Mouse (Mus musculus): ENCODE results near the gene Fam13a. TPM values are rescaled to one million over a fixed set of nuclear protein-coding genes. Genes with fewer than 3 reads are reported as not detected.
A peak's percentile ranks its signal among the peaks of the same experiment; 100 is the strongest.

Gene Fam13a
- polyA plus RNA-seq, 1 experiment from 2014 or later: 2.4 TPM

- Histone ChIP-seq H3K4me3 (replicated peaks) (no peak overlapping the region), H3K4me1 (replicated peaks) (peaks cover 10% of the 10 kb centered on the region), H3K9me3 (replicated peaks) (no peaks in the 10 kb centered on the region), H3K27me3 (no peaks in the 10 kb centered on the region), H3K4me2 (no peak overlapping the region), H3K36me3 (replicated peaks) (no peaks in the 10 kb centered on the region), H3K27ac (replicated peaks) (no peak overlapping the region), H3K9ac (no peak overlapping the region)
- no peak for ATAC-seq (ENCODE audit: insufficient read depth)
- 34% methylated on average over 2 of the region's 2 CpGs for WGBS (ENCODE audit: insufficient replicate concordance)
Observed at GRCm38 (mm10) chr6:59028871-59029270, 4.5 kb upstream of the Fam13a start.

- WGBS (ENCODE audit: insufficient replicate concordance): 32% methylated on average over 3 of the region's 3 CpGs
- Histone ChIP-seq H3K27me3 (no peaks in the 10 kb centered on the region), H3K4me3 (replicated peaks) (no peak overlapping the region), H3K4me2 (peak overlapping the region; percentile 51), H3K9me3 (replicated peaks) (no peaks in the 10 kb centered on the region), H3K4me1 (replicated peaks) (peaks cover 11% of the 10 kb centered on the region), H3K27ac (replicated peaks) (no peak overlapping the region), H3K9ac (no peak overlapping the region), H3K36me3 (replicated peaks) (no peaks in the 10 kb centered on the region)
- ATAC-seq (ENCODE audit: insufficient read depth): no peak
Observed at GRCm38 (mm10) chr6:59024806-59025205, 457 bp upstream of the Fam13a start.

GRCm38 (mm10) chr6:59023455-59024163 is 740 bp downstream of the Fam13a start:
- Histone ChIP-seq H3K36me3 (replicated peaks) (no peaks in the 10 kb centered on the region), H3K27ac (replicated peaks) (no peak overlapping the region), H3K9ac (no peak overlapping the region), H3K27me3 (no peaks in the 10 kb centered on the region), H3K9me3 (replicated peaks) (no peaks in the 10 kb centered on the region), H3K4me2 (peak overlapping the region; percentile 51), H3K4me3 (replicated peaks) (peak overlapping the region; percentile 53), H3K4me1 (replicated peaks) (peaks cover 11% of the 10 kb centered on the region)
- no peak for ATAC-seq (ENCODE audit: insufficient read depth)
- WGBS (ENCODE audit: insufficient replicate concordance): 34% methylated on average over 6 of the region's 6 CpGs

- no peak overlapping the region for H3K4me2 ChIP-seq
- no peaks in the 10 kb centered on the region for H3K36me3 ChIP-seq (replicated peaks)
- H3K4me1 ChIP-seq (replicated peaks): peaks cover 11% of the 10 kb centered on the region
- H3K27ac ChIP-seq (replicated peaks): no peak overlapping the region
- no peaks in the 10 kb centered on the region for H3K9me3 ChIP-seq (replicated peaks)
- no peak for ATAC-seq (ENCODE audit: insufficient read depth)
- H3K27me3 ChIP-seq: no peaks in the 10 kb centered on the region
- H3K4me3 ChIP-seq (replicated peaks): no peak overlapping the region
- WGBS (ENCODE audit: insufficient replicate concordance): 63% methylated on average over 2 of the region's 2 CpGs
- H3K9ac ChIP-seq: no peak overlapping the region
Observed at GRCm38 (mm10) chr6:59022621-59023020, 1.7 kb downstream of the Fam13a start.

GRCm38 (mm10) chr6:59020346-59020745 is 4.0 kb downstream of the Fam13a start:
- no peaks in the 10 kb centered on the region for H3K27me3 ChIP-seq
- H3K9ac ChIP-seq: no peak overlapping the region
- peaks cover 11% of the 10 kb centered on the region for H3K4me1 ChIP-seq (replicated peaks)
- H3K4me3 ChIP-seq (replicated peaks): no peak overlapping the region
- H3K36me3 ChIP-seq (replicated peaks): no peaks in the 10 kb centered on the region
- H3K9me3 ChIP-seq (replicated peaks): no peaks in the 10 kb centered on the region
- ATAC-seq (ENCODE audit: insufficient read depth): no peak
- H3K4me2 ChIP-seq: no peak overlapping the region
- 51% methylated on average over 2 of the region's 2 CpGs for WGBS (ENCODE audit: insufficient replicate concordance)
- no peak overlapping the region for H3K27ac ChIP-seq (replicated peaks)

GRCm38 (mm10) chr6:59019847-59020246 is 4.5 kb downstream of the Fam13a start:
- no peaks in the 10 kb centered on the region for H3K9me3 ChIP-seq (replicated peaks)
- no peaks in the 10 kb centered on the region for H3K36me3 ChIP-seq (replicated peaks)
- no peak overlapping the region for H3K9ac ChIP-seq
- ATAC-seq (ENCODE audit: insufficient read depth): no peak
- no peak overlapping the region for H3K27ac ChIP-seq (replicated peaks)
- no peaks in the 10 kb centered on the region for H3K27me3 ChIP-seq
- peaks cover 11% of the 10 kb centered on the region for H3K4me1 ChIP-seq (replicated peaks)
- no peak overlapping the region for H3K4me2 ChIP-seq
- WGBS (ENCODE audit: insufficient replicate concordance): 39% methylated on average over 1 of the region's 1 CpGs
- H3K4me3 ChIP-seq (replicated peaks): no peak overlapping the region

- Histone ChIP-seq H3K9ac (no peak overlapping the region), H3K4me1 (replicated peaks) (no peaks in the 10 kb centered on the region), H3K9me3 (replicated peaks) (no peaks in the 10 kb centered on the region), H3K27me3 (no peaks in the 10 kb centered on the region), H3K27ac (replicated peaks) (no peak overlapping the region), H3K36me3 (replicated peaks) (no peaks in the 10 kb centered on the region), H3K4me3 (replicated peaks) (no peak overlapping the region), H3K4me2 (no peak overlapping the region)
- WGBS (ENCODE audit: insufficient replicate concordance): 53% methylated on average over 1 of the region's 1 CpGs
- ATAC-seq (ENCODE audit: insufficient read depth): peak; percentile 34; the same call in 1 of the 2 replicates
Observed at GRCm38 (mm10) chr6:59016336-59016832, 8.0 kb downstream of the Fam13a start.

- ATAC-seq (ENCODE audit: insufficient read depth): no peak
- no peak overlapping the region for H3K27ac ChIP-seq (replicated peaks)
- H3K36me3 ChIP-seq (replicated peaks): no peaks in the 10 kb centered on the region
- 53% methylated on average over 2 of the region's 2 CpGs for WGBS (ENCODE audit: insufficient replicate concordance)
- H3K9me3 ChIP-seq (replicated peaks): no peaks in the 10 kb centered on the region
- H3K27me3 ChIP-seq: no peaks in the 10 kb centered on the region
- no peak overlapping the region for H3K4me2 ChIP-seq
- no peaks in the 10 kb centered on the region for H3K4me1 ChIP-seq (replicated peaks)
- no peak overlapping the region for H3K9ac ChIP-seq
- no peak overlapping the region for H3K4me3 ChIP-seq (replicated peaks)
Observed at GRCm38 (mm10) chr6:59014760-59015159, 9.6 kb downstream of the Fam13a start.

- ATAC-seq (ENCODE audit: insufficient read depth): no peak
- WGBS (ENCODE audit: insufficient replicate concordance): 64% methylated on average over 8 of the region's 8 CpGs
Observed at GRCm38 (mm10) chr6:59014088-59014759, 10.1 kb downstream of the Fam13a start.

GRCm38 (mm10) chr6:59010792-59011191 is 13.6 kb downstream of the Fam13a start:
- Histone ChIP-seq H3K27me3 (no peaks in the 10 kb centered on the region), H3K9ac (no peak overlapping the region), H3K9me3 (replicated peaks) (no peaks in the 10 kb centered on the region), H3K4me1 (replicated peaks) (no peaks in the 10 kb centered on the region), H3K4me3 (replicated peaks) (no peak overlapping the region), H3K4me2 (no peak overlapping the region), H3K36me3 (replicated peaks) (no peaks in the 10 kb centered on the region), H3K27ac (replicated peaks) (no peak overlapping the region)
- 81% methylated on average over 3 of the region's 3 CpGs for WGBS (ENCODE audit: insufficient replicate concordance)
- ATAC-seq (ENCODE audit: insufficient read depth): no peak

More at GRCm38 (mm10) chr6:59014088-59014759, 10.1 kb downstream of the Fam13a start:
- H3K4me3 ChIP-seq (replicated peaks): no peak overlapping the region
- no peaks in the 10 kb centered on the region for H3K27me3 ChIP-seq
- no peaks in the 10 kb centered on the region for H3K9me3 ChIP-seq (replicated peaks)
- H3K9ac ChIP-seq: no peak overlapping the region
- H3K4me2 ChIP-seq: no peak overlapping the region
- H3K4me1 ChIP-seq (replicated peaks): no peaks in the 10 kb centered on the region
- H3K27ac ChIP-seq (replicated peaks): no peak overlapping the region
- no peaks in the 10 kb centered on the region for H3K36me3 ChIP-seq (replicated peaks)

- ATAC-seq (ENCODE audit: insufficient read depth): no peak
- H3K27ac ChIP-seq (replicated peaks): no peak overlapping the region
- H3K4me1 ChIP-seq (replicated peaks): no peaks in the 10 kb centered on the region
- no peaks in the 10 kb centered on the region for H3K27me3 ChIP-seq
- no peaks in the 10 kb centered on the region for H3K9me3 ChIP-seq (replicated peaks)
- H3K9ac ChIP-seq: no peak overlapping the region
- no peaks in the 10 kb centered on the region for H3K36me3 ChIP-seq (replicated peaks)
- H3K4me2 ChIP-seq: no peak overlapping the region
- no peak overlapping the region for H3K4me3 ChIP-seq (replicated peaks)
- 76% methylated on average over 5 of the region's 5 CpGs for WGBS (ENCODE audit: insufficient replicate concordance)
Observed at GRCm38 (mm10) chr6:59004630-59005029, 19.7 kb downstream of the Fam13a start.

Data from liver, embryonic 15.5 days (tissue).